Mouse (Mus musculus): ENCODE results near the gene Sh2b3. TPM values are rescaled to one million over a fixed set of nuclear protein-coding genes. Genes with fewer than 3 reads are reported as not detected.
A peak's percentile ranks its signal among the peaks of the same experiment; 100 is the strongest.

Sh2b3 gene
- total RNA-seq (2012; rRNA removed) = 27.8 and 35.4 TPM in 2 replicates
- total RNA-seq (2014; rRNA removed) = 21.3 and 22.8 TPM in 2 replicates
- polyA plus RNA-seq (2012; ENCODE audit: insufficient read length, low read depth) = 32.4 and 38.3 TPM in 2 replicates

DNA sequence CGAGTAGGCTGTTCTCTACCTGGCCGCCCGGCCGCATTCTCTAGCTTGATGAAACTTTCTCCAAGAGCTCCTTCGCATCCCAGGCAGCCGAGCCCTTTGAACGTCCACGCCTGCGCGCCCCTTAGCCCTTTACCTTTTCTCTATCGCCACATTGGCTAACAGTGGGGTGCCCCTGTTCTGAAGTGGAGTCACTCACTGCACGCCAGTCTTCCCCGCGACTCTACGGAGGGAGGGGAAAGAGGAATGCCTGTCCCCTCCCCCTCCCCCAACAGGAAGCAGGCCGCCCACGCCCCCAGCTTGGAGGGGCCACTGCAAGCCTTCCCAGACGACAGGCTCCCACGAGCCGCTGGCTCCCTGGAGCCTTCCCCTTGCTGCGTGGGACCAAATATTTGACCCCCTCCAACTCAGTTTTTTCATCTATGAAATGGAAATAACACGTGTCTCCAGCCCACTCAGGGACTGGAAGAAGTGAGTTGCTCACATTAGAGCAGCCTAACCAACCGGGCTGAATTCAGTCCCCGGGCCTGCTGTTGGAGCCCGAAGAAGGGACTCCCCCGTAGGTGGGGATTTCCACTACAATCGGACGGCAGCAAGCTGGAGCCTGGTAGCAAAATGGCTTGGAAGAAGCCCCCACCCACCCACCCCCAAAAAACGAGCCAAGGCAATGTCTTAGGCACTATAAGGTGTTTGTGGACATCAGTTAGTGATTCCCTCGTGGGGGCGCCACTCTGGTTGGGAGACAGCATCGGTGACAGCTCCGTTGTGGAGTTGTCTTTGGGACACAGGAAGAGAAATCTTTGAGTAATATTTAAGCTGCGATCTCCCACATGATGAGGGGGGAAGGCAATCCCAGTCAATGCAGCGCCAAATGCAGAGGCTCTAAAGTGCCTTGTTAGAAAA is at the start of gene Sh2b3:
TSS of gene Sh2b3 (minus strand) at position 206 of the 900 bp plus-strand sequence.
- Histone ChIP-seq H3K36me3 (replicated peaks in 1 of 2; ENCODE audit: control insufficient read depth in 1 of 2, insufficient read depth in 1 of 2, low read length in 1 of 2) (peaks cover 0 to 1% of the 10 kb centered on the region in 2 experiments), H3K4me1 (ENCODE audit: control insufficient read depth in 1 of 2, insufficient read depth in 2 of 2) (peaks cover 11 to 30% of the 10 kb centered on the region in 2 experiments), H3K4me3 (replicated peaks in 1 of 3; ENCODE audit: low read depth in 2 of 3, low read length in 2 of 3, poor library complexity in 1 of 3) (peak within 1 kb of the TSS; percentile 61 to 86 (median 78)), H3K27me3 (replicated peaks) (no peaks in the 10 kb centered on the region), H3K79me2 (replicated peaks; ENCODE audit: control insufficient read depth, extremely low read depth, insufficient read depth, poor library complexity, severe bottlenecking) (peaks cover 29% of the 10 kb centered on the region), H3K27ac (ENCODE audit: insufficient read depth, low read depth) (peak within 1 kb of the TSS; percentile 94), H3K9ac (ENCODE audit: insufficient read depth, low read depth) (peak within 1 kb of the TSS; percentile 92), H3K4me2 (ENCODE audit: insufficient read depth, low read depth, poor library complexity, severe bottlenecking) (peak within 1 kb of the TSS; percentile 82), H3K9me3 (replicated peaks; ENCODE audit: low read length) (peaks cover 8% of the 10 kb centered on the region)
- dilution Hi-C loops (cut with MboI; ENCODE audit: extremely low pct_ligation_motif_present, extremely low pct_unique_long_range_greater_than_20kb, low sequenced_read_pairs) = no loop called here
- in situ Hi-C loops (cut with MboI; ENCODE audit: low pct_ligation_motif_present, low pct_unique_long_range_greater_than_20kb, low sequenced_read_pairs) = no loop called here
- DNase-seq (ENCODE audit: extremely low read depth) = peak; percentile 78
- 0 out of 2 replicates have a peak, but pooled peaks have one; percentile 19 for TF ChIP-seq ZMIZ1 (IDR thresholded peaks at IDR 0.05; ENCODE audit: low read depth, low read length)
- peak; percentile 65 for TF ChIP-seq POLR2A (IDR thresholded peaks at IDR 0.05; ENCODE audit: low read depth, low read length)
- 0 out of 2 replicates have a peak, but pooled peaks have one; percentile 34 for TF ChIP-seq HCFC1 (IDR thresholded peaks at IDR 0.05; ENCODE audit: low read depth, low read length)
- TF ChIP-seq ZKSCAN1 (IDR thresholded peaks at IDR 0.05; ENCODE audit: borderline replicate concordance, low read depth, low read length) = no peak
- peak; percentile 90 for TF ChIP-seq MXI1 (IDR thresholded peaks at IDR 0.05; ENCODE audit: low read depth, low read length)
- TF ChIP-seq RCOR1 (conservative IDR thresholded peaks at IDR 0.05; ENCODE audit: low read depth, low read length) = peak; percentile 70
- TF ChIP-seq CTCF (conservative IDR thresholded peaks at IDR 0.05 in 1 of 2, IDR thresholded peaks at IDR 0.05 in 1 of 2; ENCODE audit: low read depth in 2 of 2, low read length in 2 of 2) = no peak
- no peak for TF ChIP-seq RAD21 (IDR thresholded peaks at IDR 0.05; ENCODE audit: low read depth, low read length)
- peak; percentile 80 for TF ChIP-seq MAZ (IDR thresholded peaks at IDR 0.05; ENCODE audit: low read depth, low read length)
- TF ChIP-seq EP300 (IDR thresholded peaks at IDR 0.05; ENCODE audit: low read length) = peak; percentile 51; the same call in 1 of the 2 replicates
- TF ChIP-seq GABPA (IDR thresholded peaks at IDR 0.05; ENCODE audit: insufficient replicate concordance, low read depth, low read length) = no peak
- TF ChIP-seq JUN (IDR thresholded peaks at IDR 0.05; ENCODE audit: insufficient read depth, low read depth, low read length) = peak; percentile 8; the same call in 1 of the 2 replicates
- no peak; the same call in 1 of the 2 replicates for TF ChIP-seq MEF2A (IDR thresholded peaks at IDR 0.05; ENCODE audit: borderline replicate concordance, low read depth, low read length)
- TF ChIP-seq SIN3A (IDR thresholded peaks at IDR 0.05; ENCODE audit: low read length) = peak; percentile 87
- no peak; the same call in 1 of the 2 replicates for TF ChIP-seq TBP (conservative IDR thresholded peaks at IDR 0.05; ENCODE audit: low read depth, low read length)
- TF ChIP-seq IRF4 (IDR thresholded peaks at IDR 0.05; ENCODE audit: low read depth, low read length) = peak; percentile 51
- no peak for TF ChIP-seq KAT2A (IDR thresholded peaks at IDR 0.05; ENCODE audit: insufficient replicate concordance, low read length)
- TF ChIP-seq CHD1 (IDR thresholded peaks at IDR 0.05; ENCODE audit: low read depth, low read length) = peak; percentile 84; the same call in 1 of the 2 replicates
- TF ChIP-seq ETS1 (conservative IDR thresholded peaks at IDR 0.05; ENCODE audit: low read depth, low read length) = peak; percentile 72; the same call in 1 of the 2 replicates
- no peak; the same call in 1 of the 2 replicates for TF ChIP-seq MAX (IDR thresholded peaks at IDR 0.05; ENCODE audit: low read length)
- peak; percentile 55 for TF ChIP-seq ZNF384 (IDR thresholded peaks at IDR 0.05; ENCODE audit: low read depth, low read length)
- no peak for TF ChIP-seq USF1 (IDR thresholded peaks at IDR 0.05; ENCODE audit: low read depth, low read length)
- TF ChIP-seq UBTF (IDR thresholded peaks at IDR 0.05; ENCODE audit: low read depth, low read length) = no peak
- peak; percentile 87 for TF ChIP-seq CHD2 (IDR thresholded peaks at IDR 0.05; ENCODE audit: low read length)
- no peak for TF ChIP-seq ZC3H11A (IDR thresholded peaks at IDR 0.05; ENCODE audit: low read depth, low read length)
- TF ChIP-seq TCF12 (IDR thresholded peaks at IDR 0.05; ENCODE audit: low read depth, low read length) = no peak; the same call in 1 of the 2 replicates
- TF ChIP-seq MAFK (IDR thresholded peaks at IDR 0.05; ENCODE audit: insufficient replicate concordance, low read length) = no peak
- TF ChIP-seq JUND (conservative IDR thresholded peaks at IDR 0.05; ENCODE audit: low read depth, low read length) = no peak
- 0 out of 2 replicates have a peak, but pooled peaks have one; percentile 21 for TF ChIP-seq ELF1 (IDR thresholded peaks at IDR 0.05; ENCODE audit: low read depth, low read length)
- TF ChIP-seq E2F4 (IDR thresholded peaks at IDR 0.05; ENCODE audit: insufficient replicate concordance, low read depth, low read length) = no peak
- no peak for TF ChIP-seq SMC3 (IDR thresholded peaks at IDR 0.05; ENCODE audit: low read depth, low read length)
- no peak for TF ChIP-seq NRF1 (IDR thresholded peaks at IDR 0.05; ENCODE audit: low read depth, low read length)
- no peak for TF ChIP-seq PAX5 (IDR thresholded peaks at IDR 0.05; ENCODE audit: low read length)
- TF ChIP-seq USF2 (conservative IDR thresholded peaks at IDR 0.05; ENCODE audit: low read depth, low read length) = no peak
- peak; percentile 44 for TF ChIP-seq NELFE (IDR thresholded peaks at IDR 0.05; ENCODE audit: low read depth, low read length)
- TF ChIP-seq MYC (IDR thresholded peaks at IDR 0.05; ENCODE audit: low read depth, low read length) = peak; percentile 63; the same call in 1 of the 2 replicates
- 0 out of 2 replicates have a peak, but pooled peaks have one; percentile 23 for TF ChIP-seq POLR2AphosphoS2 (IDR thresholded peaks at IDR 0.05; ENCODE audit: low read depth, low read length)
